Mouse (Mus musculus) heart, adult 2 months (tissue): ENCODE data around the gene Slc35b3.

ENCODE experiments used
- CTCF ChIP-seq: fragments of 200-600 bp; IDR thresholded peaks from 2 replicates; pipeline ENCODE4 v1.8.1; 2022; ENCODE audit warnings: antibody characterized with exemption, mild to moderate bottlenecking, moderate library complexity
- EP300 ChIP-seq: fragments of 200-500 bp; IDR thresholded peaks from 2 replicates; pipeline ENCODE4 v1.6.1; 2011; ENCODE audit warnings: low read depth, low read length, control low read depth; ENCODE audit not compliant: insufficient read depth
- POLR2A ChIP-seq: fragments of 200-500 bp; IDR thresholded peaks from 2 replicates; pipeline ENCODE4 v1.6.1; 2011; ENCODE audit warnings: mild to moderate bottlenecking, low read depth, low read length, control low read depth; ENCODE audit not compliant: insufficient read depth

DNA sequence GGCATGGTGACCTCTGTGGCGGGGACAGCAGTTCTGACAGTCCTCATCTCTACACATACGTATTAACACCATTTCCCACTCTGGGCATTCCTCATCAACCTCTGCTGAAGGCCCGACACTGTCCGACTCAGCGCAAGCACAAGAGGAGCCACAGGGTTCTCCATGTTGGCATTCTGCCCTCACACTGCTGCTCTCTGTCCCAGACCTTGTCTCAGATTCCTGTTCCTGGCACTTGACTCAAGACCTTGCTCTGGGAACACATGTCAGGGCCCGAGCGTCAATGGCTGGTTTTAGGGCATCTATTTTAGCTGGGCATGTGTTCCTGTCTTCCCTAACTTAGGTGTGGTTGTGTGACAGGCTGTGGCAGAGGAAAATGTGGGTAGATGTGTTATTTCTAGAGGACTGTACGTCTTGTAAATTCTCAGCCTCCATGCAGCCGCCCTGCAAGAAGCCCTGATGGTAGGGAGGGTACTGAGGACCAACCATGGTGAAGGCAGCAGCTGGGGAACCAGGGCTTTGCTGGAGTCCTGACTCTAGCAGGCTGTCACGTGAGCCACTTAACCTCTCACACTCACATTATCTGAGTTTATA, 24.7 kb downstream of the Slc35b3 start:
- TF ChIP-seq CTCF: no peak
- TF ChIP-seq POLR2A: no peak
- no peak for TF ChIP-seq EP300
